Mouse (Mus musculus): Measurements from ENCODE around the gene Rab3gap1. TPM values are rescaled to one million over a fixed set of nuclear protein-coding genes. Genes with fewer than 3 reads are reported as not detected.

The Rab3gap1 gene
- polyA plus RNA-seq, 1 experiment from 2014 or later = 22.7 TPM

DNA sequence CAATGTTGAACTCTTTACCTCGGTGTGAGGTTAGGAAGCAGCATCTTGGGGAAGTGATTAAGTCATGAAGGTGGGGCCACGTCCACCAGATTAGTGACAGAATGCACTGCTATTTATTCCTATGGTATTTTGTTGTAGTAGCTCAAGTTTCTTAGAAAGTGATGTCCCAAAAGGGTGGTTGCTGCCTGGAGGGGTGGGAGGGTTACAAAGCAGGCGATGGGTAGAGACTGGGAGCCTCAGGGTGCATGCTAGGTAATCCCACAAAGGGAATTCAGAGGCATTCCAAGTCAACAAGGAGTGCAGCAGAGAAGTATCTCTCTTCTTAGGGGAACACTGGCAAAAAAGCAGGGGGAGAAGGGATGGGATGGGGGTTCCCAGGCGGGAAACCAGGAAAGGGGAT is 120.8 kb downstream of the Rab3gap1 start:
- no peak overlapping the region for H3K4me3 ChIP-seq (replicated peaks)
- WGBS = 64% methylated on average over 4 of the region's 4 CpGs
- peaks cover 10% of the 10 kb centered on the region for H3K4me1 ChIP-seq (replicated peaks)
- no peaks in the 10 kb centered on the region for H3K27me3 ChIP-seq
- peaks cover 2% of the 10 kb centered on the region; the same call in 1 of the 2 replicates for H3K36me3 ChIP-seq
- H3K9me3 ChIP-seq = no peaks in the 10 kb centered on the region
- ATAC-seq = no peak
- H3K27ac ChIP-seq = no peak overlapping the region
- H3K9ac ChIP-seq (replicated peaks) = no peak overlapping the region
- no peak overlapping the region for H3K4me2 ChIP-seq (replicated peaks)

DNA sequence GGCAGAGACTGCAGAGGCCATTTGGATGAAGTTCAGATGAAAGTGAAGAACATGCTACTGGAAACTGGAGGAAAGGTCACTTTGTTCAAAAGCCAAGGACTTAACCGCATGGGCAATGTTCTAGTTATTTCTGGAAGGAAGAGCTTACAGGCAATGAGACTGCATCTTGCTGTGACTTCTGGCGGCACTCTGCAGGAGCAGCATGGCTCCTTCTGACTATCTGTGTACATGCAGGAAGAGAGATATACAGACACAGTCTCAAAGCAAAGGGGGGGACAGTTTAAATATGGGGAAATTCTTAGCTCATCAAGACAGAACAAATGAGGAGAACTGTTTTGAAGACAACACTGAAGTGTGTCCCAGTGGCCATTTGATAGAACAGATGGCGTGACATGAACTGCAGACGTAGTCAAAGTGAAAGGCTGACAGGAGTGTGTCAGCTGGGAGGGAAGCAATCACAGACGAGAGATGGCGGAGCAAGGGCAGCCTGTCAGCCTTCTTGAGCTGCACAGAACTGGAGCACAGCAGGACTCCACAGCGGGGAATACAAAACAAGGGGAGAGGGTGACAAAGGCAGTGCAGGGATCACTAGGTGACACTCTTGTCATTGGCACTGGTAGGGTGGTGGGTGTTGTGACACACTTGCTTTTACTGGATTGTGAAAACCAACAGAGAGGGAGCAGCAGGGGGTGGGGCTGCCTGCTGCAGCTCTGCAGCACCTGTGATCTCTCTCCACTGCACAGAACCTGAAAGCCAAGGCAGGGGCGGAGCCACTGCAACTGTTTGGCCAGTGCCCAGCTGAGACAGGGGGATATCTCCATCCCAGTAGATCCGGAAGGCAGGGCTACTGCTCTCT is 121.5 kb downstream of the Rab3gap1 start:
- Histone ChIP-seq H3K36me3 (peaks cover 2% of the 10 kb centered on the region; the same call in 1 of the 2 replicates), H3K27me3 (no peaks in the 10 kb centered on the region), H3K4me1 (replicated peaks) (peaks cover 10% of the 10 kb centered on the region), H3K9me3 (no peaks in the 10 kb centered on the region), H3K9ac (replicated peaks) (no peak overlapping the region), H3K4me3 (replicated peaks) (no peak overlapping the region), H3K27ac (peak overlapping the region; percentile 71), H3K4me2 (replicated peaks) (peak overlapping the region; percentile 19; the same call in 1 of the 2 replicates)
- peak; percentile 90 for ATAC-seq
- WGBS = 45% methylated on average over 9 of the region's 9 CpGs

Other genes starting within 250 kb of the Rab3gap1 start
- 59.8 and 65.8 TPM in 2 replicates for gene Tmem163, start 189.2 kb upstream of the Rab3gap1 start, polyA plus RNA-seq (2015; fragmentation: Nextera tagmentation; extraction: Ambion mirVana)
- 0.09 and 0.22 TPM in 2 replicates for gene Acmsd, start 139.4 kb upstream of the Rab3gap1 start, polyA plus RNA-seq (2015; fragmentation: Nextera tagmentation; extraction: Ambion mirVana)
- gene Ccnt2, start 94.6 kb upstream of the Rab3gap1 start, polyA plus RNA-seq (2015; fragmentation: Nextera tagmentation; extraction: Ambion mirVana) = 132 and 134 TPM in 2 replicates
- gene Map3k19, start 13.7 kb upstream of the Rab3gap1 start, polyA plus RNA-seq (2015; fragmentation: Nextera tagmentation; extraction: Ambion mirVana) = 0.15 and 0.17 TPM in 2 replicates
- 6.1 and 6.2 TPM in 2 replicates for gene Zranb3, start 234.3 kb downstream of the Rab3gap1 start, polyA plus RNA-seq (2015; fragmentation: Nextera tagmentation; extraction: Ambion mirVana)
- 108 and 115 TPM in 2 replicates for gene R3hdm1, start 234.5 kb downstream of the Rab3gap1 start, polyA plus RNA-seq (2015; fragmentation: Nextera tagmentation; extraction: Ambion mirVana)